Mouse (Mus musculus) forebrain, embryonic 11.5 days (tissue): Measurements from ENCODE around the gene Psmd11. TPM values are rescaled to one million over a fixed set of nuclear protein-coding genes. Genes with fewer than 3 reads are reported as not detected.
"Not testable (repeated sequence)": the region's sequence is repeated elsewhere in the genome, so short reads cannot be mapped to it uniquely, and the experiment has no call there.

Experiments
- ATAC-seq: fragments of 200-750 bp; cut with Nextera tagmentation; replicated peaks from 2 replicates; pipeline ENCODE4 v1.8.0; 2017; ENCODE audit warnings: moderate TSS enrichment; ENCODE audit not compliant: low FRiP score
- DNase-seq: peaks from one replicate; pipeline ENCODE4 v3.0.0-alpha.2; 2017; ENCODE audit warnings: low spot score
- H3K27ac ChIP-seq: fragments of 300-500 bp; sonication (generic); 2 replicates; pipeline ENCODE4 v1.5.1; 2014; ENCODE audit warnings: low read depth, low read length
- H3K27me3 ChIP-seq: fragments of 300-500 bp; sonication (generic); 2 replicates; pipeline ENCODE4 v1.6.1; 2014; ENCODE audit warnings: mild to moderate bottlenecking, low read length, mixed read lengths; ENCODE audit not compliant: control insufficient read depth, insufficient read depth
- H3K36me3 ChIP-seq: fragments of 300-500 bp; sonication (generic); 2 replicates; pipeline ENCODE4 v1.6.1; 2014; ENCODE audit warnings: mild to moderate bottlenecking, low read length, moderate library complexity, mixed read lengths; ENCODE audit not compliant: control insufficient read depth, insufficient read depth
- H3K4me1 ChIP-seq: fragments of 300-500 bp; sonication (generic); replicated peaks from 2 replicates; pipeline ENCODE4 v1.6.1; 2014; ENCODE audit warnings: low read length, mixed read lengths; ENCODE audit not compliant: control insufficient read depth, insufficient read depth
- H3K4me2 ChIP-seq: fragments of 300-500 bp; sonication (generic); 2 replicates; pipeline ENCODE4 v1.6.1; 2014; ENCODE audit warnings: low read depth, mild to moderate bottlenecking, low read length, moderate library complexity, mixed read lengths; ENCODE audit not compliant: severe bottlenecking
- H3K4me3 ChIP-seq: fragments of 300-500 bp; sonication (generic); 2 replicates; pipeline ENCODE4 v1.5.1; 2014; ENCODE audit warnings: low read depth, low read length
- H3K9ac ChIP-seq: fragments of 300-500 bp; sonication (generic); 2 replicates; pipeline ENCODE4 v1.6.1; 2014; ENCODE audit warnings: low read length
- H3K9me3 ChIP-seq: fragments of 300-500 bp; sonication (generic); 2 replicates; pipeline ENCODE4 v1.6.1; 2016; ENCODE audit warnings: low read length, mixed read lengths; ENCODE audit not compliant: control insufficient read depth
- WGBS: fragments of 180-500 bp; shearing (Covaris S2); extraction: QIAGEN DNeasy Blood & Tissue Kit; methylation state at CpG from one replicate; pipeline ENCODE4 v1.1.7; 2014; 5-methylcytosine and 5-hydroxymethylcytosine counted together
- polyA plus RNA-seq: library from polyadenylated mRNA; unstranded; fragments of >200 nt; fragmentation: Nextera tagmentation; extraction: Ambion mirVana; gene quantifications from 2 replicates; pipeline ENCODE4 v1.2.1, GENCODE M21; 2014

Psmd11 gene
- polyA plus RNA-seq: 333 and 347 TPM in 2 replicates

DNA sequence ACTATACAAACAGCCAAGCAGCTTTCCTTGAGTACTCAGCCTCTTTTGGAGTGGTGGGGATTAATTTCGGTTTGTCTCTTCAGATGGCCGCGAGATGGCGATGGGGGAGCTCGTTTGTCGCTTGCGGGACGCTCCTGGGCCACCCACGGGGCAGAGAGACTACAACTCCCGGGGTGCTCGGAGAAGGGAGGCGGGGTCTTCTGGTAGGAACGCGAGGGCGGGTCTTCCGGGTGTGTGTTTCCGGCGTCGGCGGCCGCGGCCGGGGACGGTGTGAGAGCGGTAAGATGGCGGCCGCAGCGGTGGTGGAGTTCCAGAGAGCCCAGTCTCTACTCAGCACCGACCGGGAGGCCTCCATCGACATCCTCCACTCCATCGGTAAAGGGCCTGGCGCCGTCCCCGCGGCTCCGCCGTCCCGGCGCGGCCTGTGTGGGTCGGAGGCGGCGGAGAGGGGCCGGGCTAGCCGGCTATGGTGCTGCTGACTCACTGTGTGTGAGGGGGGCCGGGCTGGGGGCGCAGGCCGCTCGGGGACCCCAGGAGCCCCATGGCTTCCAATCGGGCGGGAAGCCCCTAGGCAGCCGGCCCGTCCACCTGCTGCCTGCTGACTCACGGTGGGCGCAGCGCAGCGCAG is at the start of gene Psmd11:
Psmd11 (plus strand) TSS at position 235 of the 628 bp plus-strand sequence.
- H3K9ac ChIP-seq: peak within 1 kb of the TSS; percentile 96
- H3K36me3 ChIP-seq: peaks cover 6% of the 10 kb centered on the region; the same call in 1 of the 2 replicates
- peak; percentile 97 for DNase-seq
- peak within 1 kb of the TSS; percentile 80 for H3K27ac ChIP-seq
- no peaks in the 10 kb centered on the region for H3K9me3 ChIP-seq
- peaks cover 2% of the 10 kb centered on the region; the same call in 1 of the 2 replicates for H3K4me1 ChIP-seq
- peak; percentile 98 for ATAC-seq
- WGBS: under 1% methylated on average over 54 of the region's 58 CpGs
- peak within 1 kb of the TSS; percentile 83 for H3K4me2 ChIP-seq
- peak within 1 kb of the TSS; percentile 100 for H3K4me3 ChIP-seq
- H3K27me3 ChIP-seq: no peaks in the 10 kb centered on the region

DNA sequence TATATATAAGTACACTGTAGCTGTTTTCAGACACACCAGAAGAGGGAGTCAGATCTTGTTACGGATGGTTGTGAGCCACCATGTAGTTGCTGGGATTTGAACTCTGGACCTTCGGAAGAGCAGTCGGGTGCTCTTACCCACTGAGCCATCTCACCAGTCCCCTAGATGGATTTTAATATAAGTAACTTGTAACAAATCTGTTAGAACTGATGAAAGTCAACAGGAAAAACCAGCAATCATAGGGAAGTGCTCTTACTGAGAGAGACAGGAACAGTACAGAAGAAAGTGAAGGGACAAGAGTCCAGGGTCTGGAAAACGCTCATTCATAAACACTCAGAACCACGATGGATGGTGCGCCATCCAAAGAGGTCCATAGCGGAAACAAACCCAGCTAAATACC is 49.2 kb upstream of the Psmd11 start:
- not testable (repeated sequence) for H3K27me3 ChIP-seq, H3K27ac ChIP-seq, H3K9ac ChIP-seq, H3K9me3 ChIP-seq, DNase-seq, ATAC-seq, H3K4me3 ChIP-seq, H3K4me1 ChIP-seq, H3K4me2 ChIP-seq, H3K36me3 ChIP-seq
- 94% methylated on average over 7 of the region's 7 CpGs for WGBS

DNA sequence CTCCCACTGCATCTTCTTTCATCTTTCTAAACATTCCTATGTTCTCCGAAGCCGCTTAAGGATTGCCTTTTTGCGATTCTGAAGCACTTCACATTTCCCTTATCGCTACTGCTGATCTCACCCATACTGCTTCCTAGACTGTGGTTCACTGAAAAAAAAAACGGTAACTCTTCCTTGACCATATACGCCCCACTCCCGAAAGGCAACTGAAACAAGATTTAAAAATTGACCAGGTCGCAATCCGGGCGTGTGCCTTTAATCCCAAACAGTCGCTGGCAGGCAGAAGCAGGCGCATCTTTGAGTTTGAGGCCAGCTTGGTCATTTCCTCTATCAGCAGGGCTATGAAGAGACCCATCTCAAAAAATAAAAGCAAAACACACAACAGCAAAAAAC is 45.8 kb upstream of the Psmd11 start:
- peaks cover 10% of the 10 kb centered on the region; the same call in 1 of the 2 replicates for H3K4me1 ChIP-seq
- H3K4me3 ChIP-seq: peak overlapping the region; percentile 97
- DNase-seq: no peak
- H3K9ac ChIP-seq: peak overlapping the region; percentile 99
- WGBS: 10% methylated on average over 12 of the region's 12 CpGs
- H3K27ac ChIP-seq: peak overlapping the region; percentile 28; the same call in 1 of the 2 replicates
- ATAC-seq: peak; percentile 40; the same call in 1 of the 2 replicates
- H3K36me3 ChIP-seq: no peaks in the 10 kb centered on the region
- H3K9me3 ChIP-seq: no peaks in the 10 kb centered on the region
- H3K4me2 ChIP-seq: peak overlapping the region; percentile 59
- no peaks in the 10 kb centered on the region for H3K27me3 ChIP-seq

DNA sequence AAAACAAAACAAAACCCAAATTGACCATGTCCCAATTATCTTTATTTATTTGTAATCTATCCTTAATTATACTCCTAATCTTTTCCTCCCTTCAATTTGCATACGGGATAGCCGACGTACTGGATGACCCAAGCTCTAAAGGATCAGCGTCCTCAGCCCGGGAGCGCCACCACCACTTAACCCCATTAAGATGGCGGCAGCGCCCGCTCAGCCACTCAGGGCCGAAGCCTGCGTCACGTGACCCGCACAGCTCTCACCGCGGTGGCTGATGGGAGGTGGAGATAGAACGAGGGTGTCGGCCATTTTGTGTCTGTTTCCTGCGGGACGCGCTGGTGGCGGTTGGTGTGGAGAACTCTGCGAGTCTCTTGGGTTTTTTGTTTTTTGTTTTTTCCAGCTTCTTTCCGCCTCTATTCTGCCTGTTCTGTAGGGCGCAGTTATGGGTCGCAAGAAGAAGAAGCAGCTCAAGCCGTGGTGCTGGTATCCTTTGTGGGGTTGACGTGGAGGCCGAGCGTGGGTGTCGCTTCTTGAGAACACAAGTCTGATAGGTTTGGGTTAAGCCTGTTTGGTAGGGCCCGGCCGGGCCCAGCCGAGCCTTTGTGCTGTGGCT is 45.3 kb upstream of the Psmd11 start, which contains the start of gene Zfp207:
Zfp207 (plus strand) TSS at position 261 of the 607 bp plus-strand sequence.
- DNase-seq (peak; percentile 98), ATAC-seq (peak; percentile 96)
- Histone ChIP-seq H3K36me3 (no peaks in the 10 kb centered on the region), H3K4me1 (peaks cover 10% of the 10 kb centered on the region; the same call in 1 of the 2 replicates), H3K4me3 (peak within 1 kb of the TSS; percentile 97), H3K9ac (peak within 1 kb of the TSS; percentile 99), H3K4me2 (peak within 1 kb of the TSS; percentile 94), H3K9me3 (no peaks in the 10 kb centered on the region), H3K27ac (peak within 1 kb of the TSS; percentile 79), H3K27me3 (no peaks in the 10 kb centered on the region)
- WGBS: 0% methylated on average over 33 of the region's 33 CpGs

DNA sequence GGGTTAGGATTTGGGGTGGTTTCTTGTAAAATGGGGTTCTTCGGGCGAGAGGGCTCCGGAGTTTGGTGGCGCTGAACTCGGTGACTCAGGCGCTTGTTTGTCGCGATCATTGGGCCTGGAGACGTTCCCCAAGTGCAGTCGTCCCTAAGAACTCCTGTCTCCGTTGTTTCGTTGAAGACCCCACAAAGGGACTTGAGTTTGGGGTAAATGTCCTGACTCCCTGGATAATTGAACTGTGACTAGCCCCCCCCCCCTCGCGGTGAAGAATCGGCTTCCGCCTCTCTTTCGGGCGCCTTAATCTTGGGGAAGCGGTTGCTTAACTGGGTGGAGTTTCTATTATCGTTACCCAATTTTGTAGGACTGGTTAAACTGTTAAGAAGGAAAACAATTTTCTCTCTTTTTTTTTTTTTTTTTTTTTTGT is 44.8 kb upstream of the Psmd11 start:
- Histone ChIP-seq H3K4me1 (peaks cover 10% of the 10 kb centered on the region; the same call in 1 of the 2 replicates), H3K9ac (peak overlapping the region; percentile 99), H3K27ac (peak overlapping the region; percentile 79), H3K9me3 (no peaks in the 10 kb centered on the region), H3K27me3 (no peaks in the 10 kb centered on the region), H3K4me3 (peak overlapping the region; percentile 97), H3K36me3 (no peaks in the 10 kb centered on the region; the same call in 1 of the 2 replicates), H3K4me2 (peak overlapping the region; percentile 15; the same call in 1 of the 2 replicates)
- WGBS: under 1% methylated on average over 20 of the region's 20 CpGs
- DNase-seq (no peak), ATAC-seq (peak; percentile 51; the same call in 1 of the 2 replicates)

DNA sequence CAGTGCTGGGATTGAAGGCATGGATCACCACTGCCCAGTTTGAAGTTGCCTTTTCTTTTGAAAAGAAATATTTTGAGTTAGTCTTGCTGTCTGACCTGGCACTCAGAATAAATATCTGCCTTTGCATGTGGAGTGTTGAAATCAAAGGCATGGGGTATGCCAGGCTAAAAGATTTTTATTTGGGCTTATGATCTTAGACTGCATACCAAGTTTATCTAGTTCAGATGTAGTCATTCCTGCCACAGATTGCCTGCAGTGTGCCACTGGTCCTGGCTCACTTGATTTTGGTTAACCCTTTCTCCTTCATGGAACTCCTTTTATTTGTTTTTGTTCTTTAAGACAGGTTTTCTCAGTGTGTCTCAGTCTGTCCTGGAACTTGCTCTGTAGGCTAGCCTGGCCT is 44.0 kb upstream of the Psmd11 start:
- ATAC-seq (no peak), DNase-seq (no peak)
- H3K27ac ChIP-seq: no peak overlapping the region
- H3K4me1 ChIP-seq: peaks cover 10% of the 10 kb centered on the region; the same call in 1 of the 2 replicates
- peaks cover 4% of the 10 kb centered on the region for H3K36me3 ChIP-seq
- H3K9ac ChIP-seq: peak overlapping the region; percentile 68
- no peaks in the 10 kb centered on the region for H3K27me3 ChIP-seq
- H3K4me3 ChIP-seq: peak overlapping the region; percentile 97
- peak overlapping the region; percentile 94 for H3K4me2 ChIP-seq
- H3K9me3 ChIP-seq: no peaks in the 10 kb centered on the region

- H3K9ac ChIP-seq: peak overlapping the region; percentile 68
- H3K4me3 ChIP-seq: peak overlapping the region; percentile 97
- no peak for DNase-seq
- ATAC-seq: no peak
- H3K36me3 ChIP-seq: peaks cover 4% of the 10 kb centered on the region
- no peak overlapping the region for H3K27ac ChIP-seq
- 70% methylated on average over 4 of the region's 4 CpGs for WGBS
- H3K27me3 ChIP-seq: no peaks in the 10 kb centered on the region
- H3K4me1 ChIP-seq: peaks cover 10% of the 10 kb centered on the region; the same call in 1 of the 2 replicates
- peak overlapping the region; percentile 94 for H3K4me2 ChIP-seq
- H3K9me3 ChIP-seq: no peaks in the 10 kb centered on the region
These were observed 43.4 kb upstream of the Psmd11 start for GRCm38 (mm10) chr11:80385055-80385454.

DNA sequence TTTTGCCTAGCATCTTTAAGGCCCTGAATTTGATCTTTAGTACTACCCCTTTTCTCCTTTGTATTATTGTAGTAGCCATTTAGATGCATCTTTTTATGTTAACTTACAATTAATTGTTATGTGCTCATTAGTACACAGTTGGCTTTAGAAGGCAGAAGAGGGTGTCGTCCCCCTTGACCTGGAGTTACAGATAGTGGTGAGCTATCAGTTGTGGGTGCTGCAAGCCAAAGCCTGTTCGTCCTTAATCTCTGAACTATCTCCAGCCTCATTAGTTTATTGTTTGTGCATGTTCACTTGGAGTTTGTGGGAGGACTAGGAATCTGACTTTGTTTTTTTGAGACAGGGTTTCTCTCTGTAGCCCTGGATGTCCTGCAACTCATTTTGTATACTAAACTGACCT is 41.6 kb upstream of the Psmd11 start:
- H3K4me2 ChIP-seq: no peak overlapping the region
- ATAC-seq (no peak), DNase-seq (no peak)
- no peak overlapping the region for H3K27ac ChIP-seq
- H3K36me3 ChIP-seq: peaks cover 8% of the 10 kb centered on the region
- no peak overlapping the region for H3K4me3 ChIP-seq
- H3K4me1 ChIP-seq: peaks cover 10% of the 10 kb centered on the region; the same call in 1 of the 2 replicates
- 87% methylated on average over 2 of the region's 2 CpGs for WGBS
- no peaks in the 10 kb centered on the region for H3K9me3 ChIP-seq
- H3K27me3 ChIP-seq: no peaks in the 10 kb centered on the region
- H3K9ac ChIP-seq: no peak overlapping the region
